Mouse (Mus musculus): ENCODE measurements at regions not wholly inside any gene's neighbourhood (a gene's known extent, or its start where the extent isn't known, plus 50 kb on each side); places are given as distances from the start of the nearest gene placed in this dataset.

- Histone ChIP-seq H3K4me3 (no peak overlapping the region), H3K9me3 (replicated peaks) (peaks cover 4% of the 10 kb centered on the region; the same call in 1 of the 2 replicates), H3K9ac (no peak overlapping the region), H3K4me2 (no peak overlapping the region), H3K4me1 (no peaks in the 10 kb centered on the region), H3K27ac (no peak overlapping the region), H3K36me3 (no peaks in the 10 kb centered on the region), H3K27me3 (replicated peaks) (no peaks in the 10 kb centered on the region)
- no peak for ATAC-seq
- WGBS (ENCODE audit: insufficient replicate concordance), result 49% methylated on average over 23 of the region's 23 CpGs
Observed at GRCm38 (mm10) chr12:106288791-106289515, 278.9 kb downstream of the Vrk1 start.

- no peaks in the 10 kb centered on the region for H3K4me1 ChIP-seq
- H3K4me3 ChIP-seq, result no peak overlapping the region
- H3K9ac ChIP-seq, result no peak overlapping the region
- H3K27me3 ChIP-seq (replicated peaks), result no peaks in the 10 kb centered on the region
- no peak overlapping the region for H3K27ac ChIP-seq
- H3K9me3 ChIP-seq (replicated peaks), result no peaks in the 10 kb centered on the region
- ATAC-seq, result no peak
- no peaks in the 10 kb centered on the region for H3K36me3 ChIP-seq
- no peak overlapping the region for H3K4me2 ChIP-seq
- 70% methylated on average over 15 of the region's 15 CpGs for WGBS (ENCODE audit: insufficient replicate concordance)
Observed at GRCm38 (mm10) chr12:106291476-106292046, 281.5 kb downstream of the Vrk1 start.

- no peaks in the 10 kb centered on the region for H3K27me3 ChIP-seq (replicated peaks)
- no peaks in the 10 kb centered on the region for H3K4me1 ChIP-seq
- no peak for ATAC-seq
- no peak overlapping the region for H3K27ac ChIP-seq
- H3K9ac ChIP-seq, result no peak overlapping the region
- WGBS (ENCODE audit: insufficient replicate concordance), result 52% methylated on average over 5 of the region's 5 CpGs
- no peaks in the 10 kb centered on the region for H3K9me3 ChIP-seq (replicated peaks)
- no peaks in the 10 kb centered on the region for H3K36me3 ChIP-seq
- H3K4me3 ChIP-seq, result no peak overlapping the region
- no peak overlapping the region for H3K4me2 ChIP-seq
Observed at GRCm38 (mm10) chr12:106293117-106293516, 283.1 kb downstream of the Vrk1 start.

- no peaks in the 10 kb centered on the region for H3K27me3 ChIP-seq (replicated peaks)
- H3K27ac ChIP-seq, result no peak overlapping the region
- H3K9me3 ChIP-seq (replicated peaks), result no peaks in the 10 kb centered on the region
- H3K9ac ChIP-seq, result no peak overlapping the region
- no peaks in the 10 kb centered on the region for H3K36me3 ChIP-seq
- ATAC-seq, result no peak
- H3K4me3 ChIP-seq, result no peak overlapping the region
- no peaks in the 10 kb centered on the region for H3K4me1 ChIP-seq
- no peak overlapping the region for H3K4me2 ChIP-seq
- WGBS (ENCODE audit: insufficient replicate concordance), result 61% methylated on average over 7 of the region's 7 CpGs
Observed at GRCm38 (mm10) chr12:106295596-106295995, 285.6 kb downstream of the Vrk1 start.

GRCm38 (mm10) chr12:106302617-106303016, 292.6 kb downstream of the Vrk1 start:
- H3K9ac ChIP-seq, result no peak overlapping the region
- H3K27ac ChIP-seq, result no peak overlapping the region
- WGBS (ENCODE audit: insufficient replicate concordance), result 53% methylated on average over 8 of the region's 8 CpGs
- H3K4me1 ChIP-seq, result no peaks in the 10 kb centered on the region
- H3K36me3 ChIP-seq, result no peaks in the 10 kb centered on the region
- ATAC-seq, result no peak
- no peaks in the 10 kb centered on the region for H3K27me3 ChIP-seq (replicated peaks)
- H3K4me2 ChIP-seq, result no peak overlapping the region
- H3K4me3 ChIP-seq, result no peak overlapping the region
- no peaks in the 10 kb centered on the region for H3K9me3 ChIP-seq (replicated peaks)

- 55% methylated on average over 12 of the region's 12 CpGs for WGBS (ENCODE audit: insufficient replicate concordance)
- peaks cover 4% of the 10 kb centered on the region; the same call in 1 of the 2 replicates for H3K4me1 ChIP-seq
- 0 out of 2 replicates have a peak, but pooled peaks cover 6% of the 10 kb centered on the region for H3K27me3 ChIP-seq (replicated peaks)
- no peaks in the 10 kb centered on the region for H3K36me3 ChIP-seq
- ATAC-seq, result no peak
- no peak overlapping the region for H3K4me3 ChIP-seq
- H3K27ac ChIP-seq, result no peak overlapping the region
- no peak overlapping the region for H3K4me2 ChIP-seq
- no peak overlapping the region for H3K9ac ChIP-seq
- no peaks in the 10 kb centered on the region for H3K9me3 ChIP-seq (replicated peaks)
Observed at GRCm38 (mm10) chr12:106308291-106308955, 298.4 kb downstream of the Vrk1 start.

GRCm38 (mm10) chr12:106308956-106309610, 299.1 kb downstream of the Vrk1 start:
- H3K4me2 ChIP-seq, result no peak overlapping the region

GRCm38 (mm10) chr12:106310171-106310570, 300.1 kb downstream of the Vrk1 start:
- Histone ChIP-seq H3K9ac (no peak overlapping the region), H3K4me3 (peak overlapping the region; percentile 43; the same call in 1 of the 2 replicates), H3K4me1 (peaks cover 4% of the 10 kb centered on the region; the same call in 1 of the 2 replicates), H3K27ac (no peak overlapping the region), H3K4me2 (peak overlapping the region; percentile 66), H3K9me3 (replicated peaks) (no peaks in the 10 kb centered on the region), H3K36me3 (no peaks in the 10 kb centered on the region), H3K27me3 (replicated peaks) (0 out of 2 replicates have a peak, but pooled peaks cover 6% of the 10 kb centered on the region)
- ATAC-seq, result no peak
- 46% methylated on average over 6 of the region's 6 CpGs for WGBS (ENCODE audit: insufficient replicate concordance)

More at GRCm38 (mm10) chr12:106308956-106309610, 299.1 kb downstream of the Vrk1 start:
- H3K36me3 ChIP-seq, result no peaks in the 10 kb centered on the region
- H3K9me3 ChIP-seq (replicated peaks), result no peaks in the 10 kb centered on the region
- H3K4me1 ChIP-seq, result peaks cover 4% of the 10 kb centered on the region; the same call in 1 of the 2 replicates
- 0 out of 2 replicates have a peak, but pooled peaks cover 6% of the 10 kb centered on the region for H3K27me3 ChIP-seq (replicated peaks)
- 76% methylated on average over 25 of the region's 25 CpGs for WGBS (ENCODE audit: insufficient replicate concordance)
- no peak overlapping the region for H3K9ac ChIP-seq
- ATAC-seq, result no peak
- no peak overlapping the region for H3K27ac ChIP-seq
- no peak overlapping the region for H3K4me3 ChIP-seq

- Histone ChIP-seq H3K4me1 (peaks cover 4% of the 10 kb centered on the region; the same call in 1 of the 2 replicates), H3K4me2 (peak overlapping the region; percentile 66), H3K27ac (no peak overlapping the region), H3K9me3 (replicated peaks) (no peaks in the 10 kb centered on the region), H3K9ac (0 out of 2 replicates have a peak overlapping the region, but pooled peaks have one; percentile 39), H3K36me3 (no peaks in the 10 kb centered on the region), H3K27me3 (replicated peaks) (0 out of 2 replicates have a peak, but pooled peaks cover 6% of the 10 kb centered on the region), H3K4me3 (peak overlapping the region; percentile 43)
- 1% methylated on average over 34 of the region's 34 CpGs for WGBS (ENCODE audit: insufficient replicate concordance)
- ATAC-seq, result no peak
Observed at GRCm38 (mm10) chr12:106310585-106311319, 300.7 kb downstream of the Vrk1 start.

- H3K27me3 ChIP-seq (replicated peaks), result 0 out of 2 replicates have a peak, but pooled peaks cover 6% of the 10 kb centered on the region
- WGBS (ENCODE audit: insufficient replicate concordance), result 47% methylated on average over 7 of the region's 7 CpGs
- no peak overlapping the region for H3K27ac ChIP-seq
- 0 out of 2 replicates have a peak overlapping the region, but pooled peaks have one; percentile 39 for H3K9ac ChIP-seq
- peak overlapping the region; percentile 43; the same call in 1 of the 2 replicates for H3K4me3 ChIP-seq
- H3K4me2 ChIP-seq, result peak overlapping the region; percentile 66
- no peaks in the 10 kb centered on the region for H3K9me3 ChIP-seq (replicated peaks)
- ATAC-seq, result no peak
- no peaks in the 10 kb centered on the region for H3K36me3 ChIP-seq
- H3K4me1 ChIP-seq, result peaks cover 4% of the 10 kb centered on the region; the same call in 1 of the 2 replicates
Observed at GRCm38 (mm10) chr12:106311320-106311825, 301.3 kb downstream of the Vrk1 start.
